Mouse (Mus musculus) kidney, adult 2 months (tissue): ENCODE data around the gene Pmf1. TPM values are rescaled to one million over a fixed set of nuclear protein-coding genes. Genes with fewer than 3 reads are reported as not detected.

Experiments used
- DNase-seq: peaks from one replicate; pipeline ENCODE4 v3.0.0; 2021
- H3K27ac ChIP-seq: fragments of 200-500 bp; 2 replicates; pipeline ENCODE4 v1.5.1; 2012; ENCODE audit warnings: low read depth, low read length, control low read depth, inconsistent platforms; ENCODE audit not compliant: insufficient read depth
- H3K27me3 ChIP-seq: fragments of 200-500 bp; replicated peaks from 2 replicates; pipeline ENCODE4 v1.6.1; 2012; ENCODE audit warnings: mild to moderate bottlenecking, moderate library complexity, low read length, inconsistent platforms; ENCODE audit not compliant: control insufficient read depth, insufficient read depth
- H3K36me3 ChIP-seq: fragments of 200-500 bp; 2 replicates; pipeline ENCODE4 v1.6.1; 2012; ENCODE audit warnings: mild to moderate bottlenecking, moderate library complexity, low read length, inconsistent platforms; ENCODE audit not compliant: control insufficient read depth, insufficient read depth
- H3K4me1 ChIP-seq: fragments of 200-500 bp; 2 replicates; pipeline ENCODE4 v1.6.1; 2011; ENCODE audit warnings: low read length; ENCODE audit not compliant: control insufficient read depth, insufficient read depth
- H3K4me3 ChIP-seq: fragments of 200-500 bp; 2 replicates; pipeline ENCODE4 v1.5.1; 2011; ENCODE audit warnings: mild to moderate bottlenecking, low read depth, low read length, control low read depth; ENCODE audit not compliant: insufficient read depth
- CTCF ChIP-seq: fragments of 200-500 bp; conservative IDR thresholded peaks from 2 replicates; pipeline ENCODE4 v1.5.1; 2011; ENCODE audit warnings: low read depth, mild to moderate bottlenecking, control low read depth, low read length, moderate library complexity, mixed read lengths; ENCODE audit not compliant: insufficient read depth, insufficient read length
- POLR2A ChIP-seq: fragments of 200-500 bp; IDR thresholded peaks from one replicate; pipeline ENCODE4 v1.6.1; 2011; ENCODE audit warnings: low read depth, low read length, control low read depth
- WGBS: fragments of 180-500 bp; shearing (Covaris S2); methylation state at CpG from one replicate; pipeline ENCODE4 v1.1.7; 2018; 5-methylcytosine and 5-hydroxymethylcytosine counted together
- polyA plus RNA-seq: library from polyadenylated mRNA; depleted of rRNA; stranded (reverse); fragments of >200 nt; gene quantifications from 2 replicates; pipeline ENCODE4 v1.2.3, GENCODE M21; 2012; rRNA removed

The Pmf1 gene
- polyA plus RNA-seq = 33.9 and 34.4 TPM in 2 replicates

- under 1% methylated on average over 54 of the region's 54 CpGs for WGBS
- peak; percentile 97 for DNase-seq
Observed at GRCm38 (mm10) chr3:88409741-88410644, at the start of gene Pmf1. TSS of gene Pmf1 (minus strand) at chr3:88410331.

GRCm38 (mm10) chr3:88458778-88459219 is 48.7 kb upstream of the Pmf1 start:
- Histone ChIP-seq H3K4me3 (no peak overlapping the region), H3K4me1 (peaks cover 22% of the 10 kb centered on the region), H3K27me3 (no peaks in the 10 kb centered on the region), H3K27ac (no peak overlapping the region), H3K36me3 (no peaks in the 10 kb centered on the region)
- no peak for DNase-seq
- no peak for TF ChIP-seq POLR2A
- no peak for TF ChIP-seq CTCF
- 27% methylated on average over 14 of the region's 14 CpGs for WGBS

More at GRCm38 (mm10) chr3:88409741-88410644, at the start of gene Pmf1:
- Histone ChIP-seq H3K4me3 (peak within 1 kb of the TSS; percentile 88), H3K4me1 (peaks cover 5% of the 10 kb centered on the region; the same call in 1 of the 2 replicates), H3K27ac (peak within 1 kb of the TSS; percentile 98), H3K36me3 (no peaks in the 10 kb centered on the region; the same call in 1 of the 2 replicates), H3K27me3 (no peaks in the 10 kb centered on the region)
- TF ChIP-seq POLR2A = peak; percentile 86
- TF ChIP-seq CTCF = 0 out of 2 replicates have a peak, but pooled peaks have one; percentile 4

DNA sequence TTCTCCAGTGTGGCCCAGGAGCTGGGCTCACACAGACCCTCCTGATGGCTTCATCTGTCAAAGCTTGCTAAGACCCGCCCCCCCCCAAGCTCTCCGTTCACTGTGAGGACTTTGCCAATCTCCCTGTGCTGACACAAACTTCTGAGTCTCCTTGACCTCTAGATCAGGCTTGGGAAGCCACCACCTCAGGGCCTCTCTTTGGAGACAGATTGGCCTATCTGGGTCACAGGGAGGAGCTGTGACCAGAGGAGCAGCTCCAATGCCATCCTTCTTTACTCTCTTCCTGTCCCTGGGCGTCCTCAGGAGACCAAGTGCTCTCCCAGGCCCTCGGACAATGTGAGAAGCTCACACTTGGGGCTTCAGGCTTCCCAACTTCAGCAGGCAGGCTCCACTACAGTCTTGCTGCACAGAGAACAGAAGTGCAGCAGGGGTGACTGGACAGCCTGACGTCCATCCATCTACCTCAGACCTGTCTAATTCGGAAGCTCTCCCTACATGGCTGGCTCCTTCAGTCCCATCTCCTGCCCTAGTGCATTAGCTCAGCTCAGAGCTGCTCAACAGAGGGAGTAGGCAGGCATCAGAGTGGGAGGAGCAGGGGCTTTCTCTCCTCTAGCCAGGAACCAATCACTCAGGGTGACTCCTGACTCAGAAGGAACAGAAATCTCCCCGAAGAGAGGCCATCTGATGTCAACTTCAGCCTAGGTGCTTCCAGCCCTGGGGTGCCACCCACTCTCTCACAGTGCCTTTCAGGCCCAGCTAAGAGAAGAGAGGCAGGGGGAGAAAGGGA is 46.8 kb upstream of the Pmf1 start:
- DNase-seq = peak; percentile 61
- Histone ChIP-seq H3K27me3 (no peaks in the 10 kb centered on the region), H3K4me1 (peaks cover 27% of the 10 kb centered on the region), H3K4me3 (no peak overlapping the region), H3K36me3 (no peaks in the 10 kb centered on the region; the same call in 1 of the 2 replicates), H3K27ac (peak overlapping the region; percentile 92)
- 57% methylated on average over 7 of the region's 7 CpGs for WGBS
- TF ChIP-seq POLR2A (no peak), CTCF (no peak)

DNA sequence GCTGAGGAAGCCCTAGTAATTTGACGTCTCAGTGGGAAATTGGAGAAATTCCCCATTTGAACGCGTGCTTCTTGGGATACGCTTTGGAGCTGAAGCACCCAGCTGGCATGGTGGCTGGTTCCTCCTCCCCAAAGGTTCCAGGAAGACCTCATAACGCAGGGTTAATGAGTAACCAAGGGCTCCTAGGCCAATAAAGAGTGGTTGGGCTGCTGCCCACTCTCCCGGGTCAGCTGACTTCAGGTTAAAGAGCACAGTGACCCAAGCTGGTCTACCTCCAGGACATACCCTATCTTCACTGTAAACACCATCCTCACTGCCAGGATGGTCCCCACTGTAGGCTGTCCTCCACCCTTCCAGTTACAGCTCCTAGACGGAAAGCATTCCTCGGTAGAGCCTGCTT is 46.2 kb upstream of the Pmf1 start:
- Histone ChIP-seq H3K4me1 (peaks cover 27% of the 10 kb centered on the region), H3K36me3 (no peaks in the 10 kb centered on the region; the same call in 1 of the 2 replicates), H3K27ac (peak overlapping the region; percentile 93), H3K27me3 (no peaks in the 10 kb centered on the region), H3K4me3 (no peak overlapping the region)
- TF ChIP-seq CTCF (no peak), POLR2A (no peak)
- 33% methylated on average over 8 of the region's 8 CpGs for WGBS
- DNase-seq = peak; percentile 97

- Histone ChIP-seq H3K36me3 (no peaks in the 10 kb centered on the region; the same call in 1 of the 2 replicates), H3K4me3 (peak overlapping the region; percentile 59), H3K4me1 (peaks cover 27% of the 10 kb centered on the region), H3K27me3 (no peaks in the 10 kb centered on the region), H3K27ac (peak overlapping the region; percentile 93)
- TF ChIP-seq CTCF = no peak
- no peak for TF ChIP-seq POLR2A
- WGBS = 39% methylated on average over 18 of the region's 18 CpGs
- peak; percentile 85 for DNase-seq
Observed at GRCm38 (mm10) chr3:88455588-88456264, 45.6 kb upstream of the Pmf1 start.

- H3K36me3 ChIP-seq = no peaks in the 10 kb centered on the region; the same call in 1 of the 2 replicates
- 30% methylated on average over 9 of the region's 9 CpGs for WGBS
- peak overlapping the region; percentile 93 for H3K27ac ChIP-seq
- H3K4me1 ChIP-seq = peaks cover 27% of the 10 kb centered on the region
- no peaks in the 10 kb centered on the region for H3K27me3 ChIP-seq
- TF ChIP-seq CTCF (no peak), POLR2A (no peak)
- H3K4me3 ChIP-seq = peak overlapping the region; percentile 59
- DNase-seq = peak; percentile 80
Observed at GRCm38 (mm10) chr3:88454762-88455587, 44.8 kb upstream of the Pmf1 start.
